Mouse (Mus musculus): ENCODE measurements around the gene Slc9a3r1.

- TF ChIP-seq GATA1 (IDR thresholded peaks at IDR 0.05; ENCODE audit: borderline replicate concordance, low read length) (no peak), FLI1 (IDR thresholded peaks at IDR 0.05; ENCODE audit: low read length) (no peak)
Measured at GRCm38 (mm10) chr11:115200520-115200919, 37.4 kb downstream of the Slc9a3r1 start.
